In the genomic region with DNA sequence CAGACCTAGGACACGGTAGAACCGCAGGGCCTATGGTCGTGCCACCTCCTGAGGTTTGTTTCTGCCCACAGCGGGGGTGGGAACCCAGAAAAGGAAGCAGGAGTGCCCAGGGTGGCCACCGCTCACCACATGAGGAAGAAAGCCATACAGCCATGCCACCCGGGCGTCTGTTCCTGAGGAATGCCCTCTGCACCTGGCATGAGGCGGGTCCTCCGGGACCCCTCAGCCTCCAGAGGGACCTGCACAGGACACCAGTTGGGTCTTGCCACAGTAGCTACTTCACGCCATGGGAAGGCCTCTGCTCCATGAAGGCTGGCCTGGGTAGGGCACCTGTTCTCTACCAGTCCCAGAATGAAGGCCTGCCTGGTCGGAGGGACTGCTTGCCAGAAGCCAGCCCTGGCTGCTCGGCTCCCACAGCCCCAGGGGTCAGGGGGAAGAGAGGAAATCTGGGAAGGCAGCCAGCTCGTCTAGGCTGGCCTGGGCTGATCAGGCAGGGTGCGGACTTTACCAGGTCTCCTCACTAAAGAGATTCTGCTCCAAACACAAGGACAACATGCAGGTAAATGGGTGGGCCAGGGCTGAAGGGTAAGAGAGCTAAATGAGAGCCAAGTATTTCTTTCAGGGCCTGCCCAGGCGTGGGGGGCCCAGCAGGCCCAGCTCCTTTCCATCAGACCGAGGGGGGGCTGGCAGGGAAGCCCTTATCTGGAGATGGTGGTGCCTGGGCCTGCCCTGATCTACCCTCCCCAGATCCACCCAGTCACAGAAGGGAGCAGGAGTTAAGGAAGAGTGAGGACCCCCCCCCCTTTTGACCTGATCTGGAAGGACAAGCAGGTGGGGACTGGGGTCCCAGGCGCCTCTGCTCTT, we compare ENCODE assay signal across 8 mouse cellular contexts. TPM values are rescaled to one million over a fixed set of nuclear protein-coding genes. Genes with fewer than 3 reads are reported as not detected.
DNase-seq lines count a peak whose midpoint lies in the region; ATAC-seq and TF ChIP-seq lines count a peak whose summit lies in the region.

No protein-coding gene starts in this region.

- DNase-seq in A20 (ENCODE audit: low read depth, low spot score) (peak; percentile 65), Patski (ENCODE audit: low read depth, low spot score) (no peak)
- DNase-seq in heart, postnatal 10 days = peak; percentile 80 to 82
- peak; percentile 88 to 92 for DNase-seq in kidney, postnatal 25 days
- DNase-seq in layer of hippocampus, postnatal 25 days (ENCODE audit: extremely low spot score in 1 of 2, low spot score in 1 of 2) = no peak
- DNase-seq in left cerebral cortex, adult 11 months (ENCODE audit: low spot score) = no peak

- in situ Hi-C loops in Patski (cut with MboI; ENCODE audit: low pct_unique_long_range_greater_than_20kb) = no loop called here

- CTCF ChIA-PET in Patski (lab: Charles Lee) = interaction anchor here (0.8 kb wide), 1 partner anchor 10 kb away, joined by 3 read pairs; no protein-coding TSS in a partner anchor

- ATAC-seq in Patski = peak; percentile 36
- ATAC-seq in erythroblast, adult 5-6 weeks (replicated peaks; ENCODE audit: low FRiP score, poor library complexity, severe bottlenecking) = peak; percentile 36
- peak; percentile 48 for ATAC-seq in megakaryocyte-erythroid progenitor cell, adult 5-6 weeks (replicated peaks; ENCODE audit: low FRiP score, low TSS enrichment, poor library complexity, severe bottlenecking)

- no peak for TF ChIP-seq CTCF in Patski (IDR thresholded peaks at IDR 0.05)

- H3K27me3 ChIP-seq in Patski = no peaks in the 10 kb centered on the region

- intact Hi-C loops in heart, postnatal 10 days (cut with DNase I) = no loop called here

- POLR2A ChIA-PET in Patski (lab: Charles Lee) = interaction anchor here (1.0 kb wide), 1 partner anchor 13 kb away, joined by 4 read pairs; no protein-coding TSS in a partner anchor

RNA-seq across cellular contexts. Expression of a gene that starts 4.1 kb away (rescaled TPM):
- polyA plus RNA-seq in Patski (2021) = 0.69 TPM
- total RNA-seq in erythroblast, adult 5-6 weeks (2015; ENCODE audit: low replicate concordance) = not detected in 2 replicates
- 0.28 TPM in 1 of 2 replicates, not detected in the other for total RNA-seq in erythroblast, adult 5-6 weeks (2017; ENCODE audit: low replicate concordance)
- not detected for total RNA-seq in heart, postnatal 10 days (2021)
- not detected in 2 replicates for total RNA-seq in megakaryocyte-erythroid progenitor cell, adult 5-6 weeks (2014; fragmentation: Nextera tagmentation)
- total RNA-seq in megakaryocyte-erythroid progenitor cell, adult 5-6 weeks (2017) = 0.33 and 1.5 TPM in 2 replicates
- total RNA-seq in layer of hippocampus, postnatal 25 days (2021) = not detected

RNA-seq across cellular contexts. Expression of a gene that starts 17.5 kb away (rescaled TPM):
- polyA plus RNA-seq in Patski (2021) = 0.13 TPM
- total RNA-seq in erythroblast, adult 5-6 weeks (2015; ENCODE audit: low replicate concordance) = 1.9 TPM in 1 of 2 replicates, not detected in the other
- 0.77 TPM in 1 of 2 replicates, not detected in the other for total RNA-seq in erythroblast, adult 5-6 weeks (2017; ENCODE audit: low replicate concordance)
- 10 to 100 TPM; 51.5 to 56.1 TPM for total RNA-seq in heart, postnatal 10 days (2021)
- total RNA-seq in megakaryocyte-erythroid progenitor cell, adult 5-6 weeks (2014; fragmentation: Nextera tagmentation) = 2.1 TPM in 1 of 2 replicates, not detected in the other
- total RNA-seq in megakaryocyte-erythroid progenitor cell, adult 5-6 weeks (2017) = 0.75 TPM in 1 of 2 replicates, not detected in the other
- 10 to 100 TPM; 25.5 to 33.2 TPM for total RNA-seq in layer of hippocampus, postnatal 25 days (2021)

RNA-seq across cellular contexts. Expression of a gene that starts 22.6 kb away (rescaled TPM):
- not detected for polyA plus RNA-seq in Patski (2021)
- not detected in 2 replicates for total RNA-seq in erythroblast, adult 5-6 weeks (2015; ENCODE audit: low replicate concordance)
- total RNA-seq in erythroblast, adult 5-6 weeks (2017; ENCODE audit: low replicate concordance) = not detected in 2 replicates
- under 1 TPM in 1 of 2 experiments, not detected in 1; 0.17 TPM for total RNA-seq in heart, postnatal 10 days (2021)
- 0.94 TPM in 1 of 2 replicates, not detected in the other for total RNA-seq in megakaryocyte-erythroid progenitor cell, adult 5-6 weeks (2014; fragmentation: Nextera tagmentation)
- not detected in 2 replicates for total RNA-seq in megakaryocyte-erythroid progenitor cell, adult 5-6 weeks (2017)
- total RNA-seq in layer of hippocampus, postnatal 25 days (2021) = 10 to 100 TPM; 21.5 to 26.1 TPM

RNA-seq across cellular contexts. Expression of a gene that starts 26.0 kb away (rescaled TPM):
- polyA plus RNA-seq in Patski (2021) = 38.5 TPM
- total RNA-seq in erythroblast, adult 5-6 weeks (2015; ENCODE audit: low replicate concordance) = 35.9 and 75.1 TPM in 2 replicates
- 13.7 and 19.5 TPM in 2 replicates for total RNA-seq in erythroblast, adult 5-6 weeks (2017; ENCODE audit: low replicate concordance)
- total RNA-seq in heart, postnatal 10 days (2021) = 10 to 100 TPM; 64.3 to 85.9 TPM
- 172 and 204 TPM in 2 replicates for total RNA-seq in megakaryocyte-erythroid progenitor cell, adult 5-6 weeks (2014; fragmentation: Nextera tagmentation)
- 44.4 and 60.2 TPM in 2 replicates for total RNA-seq in megakaryocyte-erythroid progenitor cell, adult 5-6 weeks (2017)
- 100 to 1,000 TPM; 479 to 537 TPM for total RNA-seq in layer of hippocampus, postnatal 25 days (2021)

Comparison
In these comparisons a context has a peak if more than half of its experiments do, and no peak if none do; other contexts are left out.
1. DNase-seq: peak in A20 (single experiment), heart, postnatal 10 days (2 of 2) and kidney, postnatal 25 days (2 of 2); none in Patski (single experiment), layer of hippocampus, postnatal 25 days (0 of 2) and left cerebral cortex, adult 11 months (single experiment).
2. RNA of a gene that starts 17.5 kb away (total RNA-seq): 51.5 to 56.1 TPM in heart, postnatal 10 days and 25.5 to 33.2 TPM in layer of hippocampus, postnatal 25 days; 0.75 to 2.1 TPM in megakaryocyte-erythroid progenitor cell, adult 5-6 weeks and 0.77 to 1.9 TPM in erythroblast, adult 5-6 weeks; every median in the first group is over 4 times any median in the second.
3. RNA of a gene that starts 22.6 kb away (total RNA-seq): 21.5 to 26.1 TPM in layer of hippocampus, postnatal 25 days; 0.94 TPM in megakaryocyte-erythroid progenitor cell, adult 5-6 weeks, 0.17 TPM in heart, postnatal 10 days and not detected in erythroblast, adult 5-6 weeks; every median in the first group is over 10 times any median in the second.
4. Peak in every context shown above with its lines, with median percentiles within 50 percentile points of each other: ATAC-seq.